Mouse (Mus musculus) layer of hippocampus, postnatal 36 days (tissue): ENCODE measurements around the gene Gm28168. TPM values are rescaled to one million over a fixed set of nuclear protein-coding genes. Genes with fewer than 3 reads are reported as not detected.
"Not testable (repeated sequence)": the region's sequence is repeated elsewhere in the genome, so short reads cannot be mapped to it uniquely, and the experiment has no call there.

Experiments
- DNase-seq, 2 experiments: peaks; one replicate each; pipeline ENCODE4 v3.0.0; 2022
- total RNA-seq, 2 experiments: library from RNA; stranded (reverse); gene quantifications; 2 replicates each; pipeline ENCODE4 v1.2.3; 2021

Gm28168 gene
- total RNA-seq, result not detected

DNA sequence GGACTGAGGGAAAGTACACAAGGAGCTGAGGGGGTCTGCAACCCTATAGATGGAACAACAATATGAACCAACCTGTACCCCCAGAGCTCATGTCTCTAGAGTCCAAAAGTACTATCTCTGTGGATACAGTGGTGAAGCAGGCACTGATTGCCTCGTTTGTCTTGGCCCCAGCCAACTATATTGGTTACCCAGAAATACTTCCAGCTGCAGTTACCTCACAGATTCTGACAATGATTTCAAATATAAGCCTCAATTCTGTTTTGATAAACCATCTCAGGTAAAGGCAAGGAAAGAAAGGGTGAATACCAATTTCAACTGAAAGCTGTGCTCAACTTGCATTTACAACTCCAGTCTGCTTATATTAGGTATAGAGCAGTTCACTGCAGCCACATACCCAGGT is at the start of gene Gm28168:
Gene Gm28168, plus strand, starts transcription at position 301 of the 400 bp plus-strand sequence.
- not testable (repeated sequence) for DNase-seq

DNA sequence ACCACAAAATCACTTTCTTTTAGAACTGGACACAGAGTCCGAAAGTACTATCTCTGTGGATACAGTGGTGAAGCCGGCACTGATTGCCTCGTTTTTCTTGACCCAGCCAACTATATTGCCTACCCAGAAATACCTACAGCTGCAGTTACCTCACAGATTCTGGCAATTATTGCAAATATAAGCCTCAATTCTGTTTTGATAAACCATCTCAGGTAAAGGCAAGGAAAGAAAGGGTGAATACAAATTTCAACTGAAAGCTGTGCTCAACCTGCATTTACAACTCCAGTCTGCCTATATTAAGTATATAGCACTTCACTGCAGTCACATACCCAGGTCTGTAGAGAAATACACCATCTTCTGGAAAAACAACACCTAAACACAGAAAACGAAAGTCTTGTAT is 37.8 kb downstream of the Gm28168 start, which contains the start of gene Gm7145:
Gene Gm7145, plus strand, starts transcription at position 301 of the 400 bp plus-strand sequence.
- no peak for DNase-seq

Other genes with a start within 250 kb of the Gm28168 start
- not detected for gene Gm28363, start 230.9 kb upstream of the Gm28168 start, total RNA-seq
- not detected for gene B020011L13Rik, start 146.9 kb upstream of the Gm28168 start, total RNA-seq
- not detected for gene Gm28360, start 97.9 kb upstream of the Gm28168 start, total RNA-seq
- not detected for gene Gm7145, start 37.9 kb downstream of the Gm28168 start, total RNA-seq
- not detected for gene Gm29106, start 248.5 kb downstream of the Gm28168 start, total RNA-seq